Mouse (Mus musculus) fat pad, adult 2 months (tissue): Measurements from ENCODE around the gene Adra2b.

ENCODE experiments used
- DNase-seq: peaks from one replicate; pipeline ENCODE4 v3.0.0-alpha.2; 2011; ENCODE audit warnings: low read depth, low spot score; ENCODE audit errors: extremely low read depth

Adra2b gene

GRCm38 (mm10) chr2:127338416-127338815, 24.6 kb upstream of the Adra2b start, which contains the start of gene Astl:
Gene Astl (plus strand): TSS chr2:127338639.
- DNase-seq, result no peak

GRCm38 (mm10) chr2:127338833-127339232, 24.2 kb upstream of the Adra2b start:
- no peak for DNase-seq

- DNase-seq, result no peak
These were observed 23.7 kb upstream of the Adra2b start for GRCm38 (mm10) chr2:127339262-127339661.

GRCm38 (mm10) chr2:127341159-127341558, 21.8 kb upstream of the Adra2b start:
- DNase-seq, result no peak

DNA sequence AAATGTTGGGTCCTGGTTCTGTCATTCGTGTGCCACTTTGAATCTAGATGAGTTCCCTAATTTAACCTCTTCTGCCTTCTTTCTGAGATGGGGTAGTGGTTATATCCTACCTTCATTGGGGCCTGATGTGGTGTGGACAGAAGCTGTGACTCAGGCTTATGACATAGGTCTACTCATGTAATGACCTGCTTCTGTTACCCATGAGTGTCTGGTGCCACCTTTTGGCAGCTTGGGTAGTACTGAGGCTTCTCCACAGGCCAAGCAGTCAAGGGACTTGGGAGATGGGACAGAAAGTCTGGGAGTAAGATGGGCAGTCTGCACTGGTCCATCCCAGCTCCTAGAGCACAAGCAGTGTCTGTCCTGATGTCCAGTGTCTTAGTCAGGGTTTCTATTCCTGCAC, 16.7 kb upstream of the Adra2b start:
- DNase-seq, result no peak

- no peak for DNase-seq
These were observed 15.6 kb upstream of the Adra2b start for GRCm38 (mm10) chr2:127347147-127347985.

- DNase-seq, result no peak
These were observed 9.1 kb upstream of the Adra2b start for GRCm38 (mm10) chr2:127353881-127354280.

DNA sequence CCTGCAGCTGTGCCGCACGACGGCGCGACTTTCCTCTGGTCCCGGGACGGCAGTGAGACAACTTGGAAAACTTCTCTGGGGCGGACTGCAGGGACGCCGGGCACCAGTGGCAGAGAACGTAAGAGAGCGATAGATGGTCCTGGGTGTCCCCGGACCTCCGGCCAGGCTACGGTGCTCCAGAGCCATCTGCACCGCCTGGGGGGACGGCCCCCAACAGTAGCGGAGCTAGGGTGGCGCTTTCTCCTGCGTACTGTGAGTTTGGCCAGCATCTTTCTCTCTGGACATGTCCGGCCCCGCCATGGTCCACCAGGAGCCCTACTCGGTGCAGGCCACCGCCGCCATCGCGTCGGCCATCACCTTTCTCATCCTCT, 259 bp downstream of the Adra2b start:
- DNase-seq, result no peak

- DNase-seq, result no peak
These were observed 688 bp downstream of the Adra2b start for GRCm38 (mm10) chr2:127363696-127364095.

- no peak for DNase-seq
These were observed 1.4 kb downstream of the Adra2b start for GRCm38 (mm10) chr2:127364452-127364851.

DNA sequence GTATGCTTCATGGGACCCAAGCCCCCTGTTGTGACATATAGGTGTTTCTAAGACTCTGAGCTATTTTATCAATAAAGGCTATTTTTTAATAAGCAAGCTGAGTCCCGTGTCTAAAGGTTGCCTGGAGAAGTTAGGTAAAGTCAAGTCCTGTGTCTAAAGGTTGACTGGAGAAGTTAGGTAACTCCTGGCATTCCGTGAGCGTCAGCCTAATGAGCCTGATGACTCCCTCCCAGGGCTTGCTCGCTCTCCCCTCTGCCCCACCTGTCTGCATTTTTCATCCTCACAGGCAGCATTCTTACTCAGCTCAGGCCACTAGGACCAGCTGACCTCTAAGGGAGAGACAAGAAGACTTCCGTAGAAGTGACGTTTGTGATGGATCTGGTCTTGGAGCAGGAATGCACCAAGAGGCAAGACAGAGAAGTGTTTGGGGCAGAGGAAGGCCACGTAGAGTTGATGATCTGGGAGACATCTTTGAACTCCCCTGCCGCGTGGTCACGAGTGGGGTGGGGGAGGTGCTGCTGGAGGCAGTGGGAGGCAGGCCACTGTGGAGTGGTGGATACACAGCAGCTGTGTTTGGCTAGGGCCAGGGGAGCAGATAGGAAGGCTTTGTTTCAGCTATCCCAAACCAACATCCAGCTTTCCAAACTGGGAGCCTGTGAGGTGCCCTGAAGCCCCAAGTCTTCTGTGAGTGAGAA, 4.3 kb downstream of the Adra2b start:
- DNase-seq, result no peak

GRCm38 (mm10) chr2:127369703-127370376, 6.8 kb downstream of the Adra2b start:
- DNase-seq, result no peak

- no peak for DNase-seq
These were observed 7.8 kb downstream of the Adra2b start for GRCm38 (mm10) chr2:127370561-127371483.

DNA sequence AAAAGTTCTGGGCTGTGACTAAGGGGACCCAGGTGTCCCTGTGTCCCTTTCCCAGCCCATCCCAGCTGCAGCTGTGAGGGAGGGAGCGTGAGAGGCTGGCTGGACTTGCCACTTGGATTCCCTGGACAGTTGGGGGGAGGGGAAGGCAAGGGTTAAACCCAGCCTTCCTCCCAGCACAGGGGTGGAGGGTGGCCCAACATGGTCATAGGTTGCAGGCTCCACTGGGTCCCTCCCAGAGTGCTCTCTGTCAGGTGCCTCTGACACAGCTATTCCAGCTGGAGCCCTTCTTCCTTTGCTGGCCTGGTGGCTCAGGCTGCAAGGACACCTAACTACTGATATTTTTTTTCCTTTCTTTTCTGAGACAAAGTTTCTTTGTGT, 8.5 kb downstream of the Adra2b start:
- no peak for DNase-seq

DNA sequence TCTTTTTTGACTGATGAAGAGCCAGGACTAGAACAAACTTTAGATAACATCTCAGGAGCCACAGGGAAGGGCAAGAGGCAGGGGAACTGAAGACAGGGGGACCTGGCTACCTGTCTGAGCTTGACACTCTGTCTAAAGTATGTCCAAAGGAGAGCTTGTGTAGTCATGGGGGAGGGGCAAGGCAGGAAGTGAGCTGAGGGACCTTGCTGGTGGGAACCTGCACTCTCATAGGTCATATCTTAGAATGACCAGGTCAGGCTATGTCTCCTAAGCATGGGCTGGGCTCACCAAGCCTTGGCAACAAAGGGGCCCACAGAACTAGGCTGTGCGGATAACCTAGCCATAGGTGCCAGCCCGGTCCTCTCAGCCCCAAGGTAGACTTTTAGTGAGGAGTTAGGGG, 9.1 kb downstream of the Adra2b start:
- DNase-seq, result no peak

DNA sequence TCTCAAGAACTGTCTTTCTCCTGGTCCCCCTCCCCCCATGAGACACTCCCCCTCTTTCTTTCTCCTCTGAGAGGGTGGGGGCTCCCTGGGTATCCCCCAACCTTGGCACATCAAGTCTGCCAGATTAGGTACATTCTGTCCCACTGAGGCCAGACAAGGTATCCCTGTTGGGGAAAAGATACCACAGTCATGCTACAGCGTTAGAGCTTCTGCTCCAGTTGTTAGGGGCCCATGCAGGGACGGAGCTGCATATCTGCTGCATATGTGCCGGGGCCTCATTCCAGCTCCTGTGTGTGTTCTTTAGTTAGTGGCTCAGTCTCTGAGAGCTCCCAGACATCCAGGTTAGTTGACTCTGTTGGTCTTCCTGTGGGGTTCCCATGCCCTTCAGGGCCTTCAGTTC, 11.1 kb downstream of the Adra2b start:
- no peak for DNase-seq

- no peak for DNase-seq
These were observed 12.1 kb downstream of the Adra2b start for GRCm38 (mm10) chr2:127375087-127375486.

GRCm38 (mm10) chr2:127375759-127376341, 12.8 kb downstream of the Adra2b start:
- no peak for DNase-seq

- DNase-seq, result no peak
These were observed 13.5 kb downstream of the Adra2b start for GRCm38 (mm10) chr2:127376423-127377051.
